Mouse (Mus musculus) kidney, postnatal 36 days (tissue): ENCODE data around the gene Nmnat3.
"Not testable (repeated sequence)": the region's sequence is repeated elsewhere in the genome, so short reads cannot be mapped to it uniquely, and the experiment has no call there.

Experiments used
- DNase-seq, 2 experiments: peaks; one replicate each; pipeline ENCODE4 v3.0.0; 2021 to 2022; ENCODE audit warnings: mixed read lengths in 2 of 2

Nmnat3 gene

GRCm38 (mm10) chr9:98287135-98287534 lies at the start of gene Nmnat3:
TSS of gene Nmnat3 (plus strand) at chr9:98287435.
- DNase-seq, result not testable (repeated sequence)

- no peak for DNase-seq
These were observed 43.8 kb upstream of the Nmnat3 start for GRCm38 (mm10) chr9:98243481-98243880.

GRCm38 (mm10) chr9:98244223-98244622 lies 43.0 kb upstream of the Nmnat3 start:
- DNase-seq, result peak; percentile 18 to 67

GRCm38 (mm10) chr9:98245226-98245625 lies 42.0 kb upstream of the Nmnat3 start:
- no peak for DNase-seq

GRCm38 (mm10) chr9:98246351-98246750 lies 40.9 kb upstream of the Nmnat3 start:
- DNase-seq, result peak; percentile 10 to 29

- no peak for DNase-seq
These were observed 27.0 kb upstream of the Nmnat3 start for GRCm38 (mm10) chr9:98260210-98260609.

GRCm38 (mm10) chr9:98261461-98262011 lies 25.7 kb upstream of the Nmnat3 start:
- peak; percentile 14 for DNase-seq

- DNase-seq, result no peak
These were observed 22.3 kb upstream of the Nmnat3 start for GRCm38 (mm10) chr9:98264916-98265315.

- no peak for DNase-seq
These were observed 14.5 kb upstream of the Nmnat3 start for GRCm38 (mm10) chr9:98272734-98273133.

- peak; percentile 3 to 47 for DNase-seq
These were observed 12.2 kb upstream of the Nmnat3 start for GRCm38 (mm10) chr9:98275080-98275479.

GRCm38 (mm10) chr9:98280162-98280561 lies 7.1 kb upstream of the Nmnat3 start:
- DNase-seq, result no peak

- no peak for DNase-seq
These were observed 1.5 kb upstream of the Nmnat3 start for GRCm38 (mm10) chr9:98285606-98286301.

GRCm38 (mm10) chr9:98289665-98290064 lies 2.4 kb downstream of the Nmnat3 start:
- DNase-seq, result no peak

GRCm38 (mm10) chr9:98290591-98290990 lies 3.4 kb downstream of the Nmnat3 start:
- DNase-seq, result no peak

GRCm38 (mm10) chr9:98296383-98297201 lies 9.4 kb downstream of the Nmnat3 start:
- peak; percentile 95 to 98 for DNase-seq

GRCm38 (mm10) chr9:98297234-98297936 lies 10.2 kb downstream of the Nmnat3 start:
- peak; percentile 12 to 30 for DNase-seq

- peak; percentile 59 to 63 for DNase-seq
These were observed 10.8 kb downstream of the Nmnat3 start for GRCm38 (mm10) chr9:98297937-98298595.

GRCm38 (mm10) chr9:98298761-98299160 lies 11.5 kb downstream of the Nmnat3 start:
- no peak for DNase-seq

- no peak for DNase-seq
These were observed 12.0 kb downstream of the Nmnat3 start for GRCm38 (mm10) chr9:98299235-98299634.

GRCm38 (mm10) chr9:98300582-98300981 lies 13.3 kb downstream of the Nmnat3 start:
- DNase-seq, result no peak

GRCm38 (mm10) chr9:98307011-98307410 lies 19.8 kb downstream of the Nmnat3 start:
- DNase-seq, result peak; percentile 10 to 11

GRCm38 (mm10) chr9:98311316-98311965 lies 24.2 kb downstream of the Nmnat3 start:
- DNase-seq, result peak in 1 of 2 experiments; percentile 8
